Mouse (Mus musculus) kidney, adult 2 months (tissue): ENCODE measurements at regions not wholly inside any gene's neighbourhood (a gene's known extent, or its start where the extent isn't known, plus 50 kb on each side); places are given as distances from the start of the nearest gene placed in this dataset.
"Not testable (repeated sequence)": the region's sequence is repeated elsewhere in the genome, so short reads cannot be mapped to it uniquely, and the experiment has no call there.

ENCODE experiments used
- DNase-seq: peaks from one replicate; pipeline ENCODE4 v3.0.0; 2021
- H3K27ac ChIP-seq: fragments of 200-500 bp; 2 replicates; pipeline ENCODE4 v1.5.1; 2012; ENCODE audit warnings: low read depth, low read length, control low read depth, inconsistent platforms; ENCODE audit not compliant: insufficient read depth
- H3K27me3 ChIP-seq: fragments of 200-500 bp; replicated peaks from 2 replicates; pipeline ENCODE4 v1.6.1; 2012; ENCODE audit warnings: mild to moderate bottlenecking, moderate library complexity, low read length, inconsistent platforms; ENCODE audit not compliant: control insufficient read depth, insufficient read depth
- H3K36me3 ChIP-seq: fragments of 200-500 bp; 2 replicates; pipeline ENCODE4 v1.6.1; 2012; ENCODE audit warnings: mild to moderate bottlenecking, moderate library complexity, low read length, inconsistent platforms; ENCODE audit not compliant: control insufficient read depth, insufficient read depth
- H3K4me1 ChIP-seq: fragments of 200-500 bp; 2 replicates; pipeline ENCODE4 v1.6.1; 2011; ENCODE audit warnings: low read length; ENCODE audit not compliant: control insufficient read depth, insufficient read depth
- H3K4me3 ChIP-seq: fragments of 200-500 bp; 2 replicates; pipeline ENCODE4 v1.5.1; 2011; ENCODE audit warnings: mild to moderate bottlenecking, low read depth, low read length, control low read depth; ENCODE audit not compliant: insufficient read depth
- CTCF ChIP-seq: fragments of 200-500 bp; conservative IDR thresholded peaks from 2 replicates; pipeline ENCODE4 v1.5.1; 2011; ENCODE audit warnings: low read depth, mild to moderate bottlenecking, control low read depth, low read length, moderate library complexity, mixed read lengths; ENCODE audit not compliant: insufficient read depth, insufficient read length
- POLR2A ChIP-seq: fragments of 200-500 bp; IDR thresholded peaks from one replicate; pipeline ENCODE4 v1.6.1; 2011; ENCODE audit warnings: low read depth, low read length, control low read depth
- WGBS: fragments of 180-500 bp; shearing (Covaris S2); methylation state at CpG from one replicate; pipeline ENCODE4 v1.1.7; 2018; 5-methylcytosine and 5-hydroxymethylcytosine counted together

DNA sequence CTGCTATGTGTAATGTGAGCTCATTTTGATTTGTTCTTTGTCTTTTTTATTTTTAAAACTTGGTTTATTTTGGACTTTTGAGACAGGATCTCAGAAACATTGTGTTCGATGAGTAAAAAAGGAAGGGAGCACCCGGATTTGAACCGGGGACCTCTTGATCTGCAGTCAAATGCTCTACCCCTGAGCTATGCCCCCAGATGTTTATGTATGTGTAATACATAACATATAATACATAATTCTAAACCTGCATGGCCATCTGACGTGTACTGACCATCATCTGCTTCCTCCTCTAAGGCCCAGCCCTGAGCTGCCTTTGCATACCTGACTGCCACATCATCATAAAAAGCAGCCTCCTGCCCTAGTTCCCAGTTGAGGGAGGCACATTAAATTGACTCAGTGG lies 137.8 kb upstream of the Zfp746 start:
- no peaks in the 10 kb centered on the region for H3K36me3 ChIP-seq
- DNase-seq: no peak
- H3K27me3 ChIP-seq: no peaks in the 10 kb centered on the region
- no peak overlapping the region for H3K4me3 ChIP-seq
- WGBS: 88% methylated on average over 4 of the region's 4 CpGs
- TF ChIP-seq CTCF (no peak), POLR2A (no peak)
- H3K27ac ChIP-seq: no peak overlapping the region
- no peaks in the 10 kb centered on the region for H3K4me1 ChIP-seq

DNA sequence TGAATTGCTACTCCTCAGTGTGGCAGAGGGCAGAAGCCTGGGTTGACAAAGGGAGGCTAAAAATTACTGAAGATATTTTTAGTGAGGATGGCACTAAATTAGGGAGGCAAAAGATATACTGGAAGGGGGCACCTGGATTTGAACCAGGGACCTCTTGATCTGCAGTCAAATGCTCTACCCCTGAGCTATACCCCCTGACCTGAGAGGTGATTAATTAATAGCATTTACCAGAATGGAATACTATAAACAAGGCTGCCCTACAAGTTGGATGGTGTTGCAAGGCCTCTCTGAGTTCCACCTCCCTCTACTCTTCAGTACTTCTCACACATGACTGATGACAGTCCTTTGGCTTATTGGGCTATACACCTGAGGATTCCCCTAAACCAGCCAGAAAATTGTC lies 136.6 kb upstream of the Zfp746 start:
- TF ChIP-seq POLR2A (no peak), CTCF (no peak)
- Histone ChIP-seq H3K36me3 (no peaks in the 10 kb centered on the region), H3K27ac (no peak overlapping the region), H3K4me1 (no peaks in the 10 kb centered on the region), H3K4me3 (no peak overlapping the region), H3K27me3 (no peaks in the 10 kb centered on the region)
- no peak for DNase-seq

DNA sequence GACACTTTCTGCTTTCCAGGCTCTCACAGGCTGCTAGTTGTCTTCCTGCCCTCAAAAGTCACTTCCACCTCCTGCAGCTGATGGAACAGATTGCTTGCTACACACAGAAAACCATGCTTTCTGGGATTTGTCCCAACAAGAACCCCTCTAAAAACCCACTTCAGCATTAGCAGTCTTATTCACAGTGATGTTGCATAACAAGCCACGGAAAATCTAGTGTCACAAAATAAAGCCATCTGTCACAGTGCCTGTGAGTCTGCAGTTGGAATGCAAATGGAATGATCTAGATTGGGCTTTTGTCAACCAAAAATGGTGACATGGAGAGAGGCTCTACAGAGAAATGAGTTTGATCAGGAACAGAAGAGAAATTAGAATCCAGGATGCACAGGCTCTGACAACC lies 135.4 kb upstream of the Zfp746 start:
- 73% methylated on average over 1 of the region's 1 CpGs for WGBS
- not testable (repeated sequence) for H3K36me3 ChIP-seq, DNase-seq, H3K27me3 ChIP-seq, H3K4me1 ChIP-seq, H3K27ac ChIP-seq, H3K4me3 ChIP-seq

DNA sequence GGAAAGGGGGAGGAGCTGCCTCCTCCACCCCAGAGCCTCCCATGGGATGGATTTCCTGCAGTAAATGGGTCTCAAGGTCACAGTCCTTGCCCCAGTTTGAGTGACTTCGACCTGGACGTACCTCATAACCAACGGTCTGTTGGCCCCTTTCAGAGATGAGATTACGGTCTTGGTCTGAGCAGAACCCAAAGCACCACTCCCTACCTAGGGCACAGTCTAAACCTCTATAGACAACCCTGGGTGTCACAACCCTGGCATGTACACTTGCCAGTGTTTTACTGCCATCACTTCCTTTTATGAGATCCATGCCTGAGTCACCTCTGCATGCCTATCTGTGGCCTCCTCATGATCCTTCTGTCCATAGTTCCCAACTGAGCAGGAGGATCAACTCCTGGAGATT lies 128.8 kb upstream of the Zfp746 start:
- Histone ChIP-seq H3K27ac (no peak overlapping the region), H3K4me1 (no peaks in the 10 kb centered on the region), H3K27me3 (no peaks in the 10 kb centered on the region), H3K36me3 (no peaks in the 10 kb centered on the region), H3K4me3 (no peak overlapping the region)
- no peak for DNase-seq
- TF ChIP-seq CTCF (no peak), POLR2A (no peak)
- 59% methylated on average over 4 of the region's 4 CpGs for WGBS

DNA sequence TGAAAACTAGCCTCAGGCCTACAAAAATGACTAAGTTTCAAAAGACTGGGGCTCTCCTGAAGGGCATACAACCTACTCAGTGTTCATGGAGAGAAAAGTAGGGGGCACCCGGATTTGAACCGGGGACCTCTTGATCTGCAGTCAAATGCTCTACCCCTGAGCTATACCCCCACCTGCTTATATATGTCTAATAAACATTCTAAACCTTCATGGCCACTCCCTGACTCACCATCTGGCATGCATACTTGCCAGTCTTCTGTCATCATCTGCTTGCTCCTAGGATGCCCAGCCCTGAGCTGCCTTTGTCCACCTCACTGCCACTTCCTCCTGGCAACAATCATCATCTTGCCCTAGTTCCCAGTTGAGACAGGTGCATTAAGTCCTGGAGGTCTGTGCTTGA lies 123.3 kb upstream of the Zfp746 start:
- DNase-seq: no peak
- H3K36me3 ChIP-seq: no peaks in the 10 kb centered on the region
- TF ChIP-seq POLR2A: no peak
- TF ChIP-seq CTCF: no peak
- no peak overlapping the region for H3K27ac ChIP-seq
- H3K4me1 ChIP-seq: no peaks in the 10 kb centered on the region
- no peaks in the 10 kb centered on the region for H3K27me3 ChIP-seq
- no peak overlapping the region for H3K4me3 ChIP-seq
- WGBS: 97% methylated on average over 2 of the region's 2 CpGs

DNA sequence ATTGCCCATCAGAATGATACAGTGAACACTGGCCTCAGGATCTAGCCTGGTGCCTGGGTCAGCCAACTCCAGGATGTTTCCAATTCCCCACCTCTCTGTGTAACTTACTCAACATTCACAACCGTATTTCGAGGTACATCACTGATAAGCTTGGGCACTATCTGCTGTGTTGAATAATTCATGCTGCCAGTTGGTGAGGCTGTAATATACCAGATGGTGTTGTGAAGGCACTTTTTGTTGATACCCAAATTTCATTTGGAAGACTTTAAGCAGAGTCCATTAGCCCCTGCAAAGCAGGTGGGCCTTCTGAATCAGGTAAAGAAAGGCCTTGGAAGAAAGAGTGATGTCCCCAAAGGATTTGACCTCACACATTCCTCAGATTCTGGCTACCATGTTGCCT lies 122.7 kb upstream of the Zfp746 start:
- no peak overlapping the region for H3K4me3 ChIP-seq
- TF ChIP-seq POLR2A: no peak
- no peak for TF ChIP-seq CTCF
- H3K36me3 ChIP-seq: no peaks in the 10 kb centered on the region
- WGBS: 91% methylated on average over 2 of the region's 2 CpGs
- H3K27ac ChIP-seq: no peak overlapping the region
- H3K27me3 ChIP-seq: no peaks in the 10 kb centered on the region
- no peaks in the 10 kb centered on the region for H3K4me1 ChIP-seq
- DNase-seq: no peak

DNA sequence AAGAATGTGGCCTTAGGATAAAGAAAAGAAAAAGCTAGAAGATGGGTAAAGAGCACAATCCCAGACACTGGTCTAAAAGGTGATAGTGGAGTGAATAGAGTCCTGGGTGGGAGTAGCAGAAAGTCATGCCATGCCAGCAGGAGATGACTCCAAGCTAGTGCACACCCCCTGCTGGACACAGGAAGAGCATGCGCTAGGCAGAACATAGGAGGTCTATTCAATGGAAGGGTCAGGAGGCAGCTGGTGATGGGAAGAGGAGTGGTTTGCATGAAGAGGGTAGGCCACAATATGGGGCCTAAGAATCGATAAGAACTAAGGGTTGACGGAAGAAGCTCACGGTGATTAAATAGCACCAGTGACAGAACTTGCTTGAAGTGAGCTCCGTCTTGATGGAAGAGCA lies 119.3 kb upstream of the Zfp746 start:
- DNase-seq: no peak
- H3K4me3 ChIP-seq: no peak overlapping the region

DNA sequence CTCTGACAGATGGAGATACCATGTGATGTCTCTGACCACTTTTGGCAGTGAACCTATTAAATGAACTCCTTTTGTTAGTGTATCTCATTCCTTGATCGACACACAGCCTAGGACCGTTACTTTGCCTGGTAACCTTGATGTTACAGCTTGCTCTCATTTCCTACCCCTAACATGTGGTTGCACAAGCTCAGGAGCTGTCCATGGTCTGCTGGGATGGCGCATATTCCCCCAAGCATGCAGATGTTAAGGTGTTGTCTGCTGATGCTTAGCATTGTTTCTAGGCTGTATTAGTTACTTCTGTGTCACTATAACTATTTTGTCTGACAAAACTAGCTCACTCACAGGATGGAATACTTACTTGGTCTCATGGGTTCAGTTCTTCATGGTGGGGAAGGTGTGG lies 113.6 kb upstream of the Zfp746 start:
- no peak for DNase-seq
- Histone ChIP-seq H3K4me3 (no peak overlapping the region), H3K27me3 (no peaks in the 10 kb centered on the region; the same call in 1 of the 2 replicates), H3K36me3 (no peaks in the 10 kb centered on the region), H3K27ac (no peak overlapping the region), H3K4me1 (no peaks in the 10 kb centered on the region)
- WGBS: 37% methylated on average over 3 of the region's 3 CpGs
- TF ChIP-seq POLR2A: no peak
- no peak for TF ChIP-seq CTCF

More for the DNA sequence above, 119.3 kb upstream of the Zfp746 start:
- no peaks in the 10 kb centered on the region; the same call in 1 of the 2 replicates for H3K27me3 ChIP-seq
- WGBS: 93% methylated on average over 5 of the region's 5 CpGs
- no peak overlapping the region for H3K27ac ChIP-seq
- no peaks in the 10 kb centered on the region for H3K36me3 ChIP-seq
- H3K4me1 ChIP-seq: no peaks in the 10 kb centered on the region
- TF ChIP-seq POLR2A (no peak), CTCF (no peak)
